Mouse (Mus musculus) stomach, embryonic 15.5 days (tissue): ENCODE results near the gene Pappa. TPM values are rescaled to one million over a fixed set of nuclear protein-coding genes. Genes with fewer than 3 reads are reported as not detected.

Experiments used
- ATAC-seq: fragments of 200-750 bp; cut with Nextera tagmentation; 2 replicates; pipeline ENCODE4 v1.8.0; 2017; ENCODE audit warnings: low read depth, moderate number of reproducible peaks, moderate TSS enrichment; ENCODE audit not compliant: insufficient read depth, low FRiP score
- H3K27ac ChIP-seq: fragments of 300-500 bp; sonication (generic); 2 replicates; pipeline ENCODE4 v1.5.1; 2015; ENCODE audit warnings: mild to moderate bottlenecking, inconsistent platforms
- H3K27me3 ChIP-seq: fragments of 300-500 bp; sonication (generic); replicated peaks from 2 replicates; pipeline ENCODE4 v1.6.1; 2015; ENCODE audit warnings: inconsistent platforms
- H3K36me3 ChIP-seq: fragments of 300-500 bp; sonication (generic); 2 replicates; pipeline ENCODE4 v1.6.1; 2015; ENCODE audit warnings: inconsistent platforms
- H3K4me1 ChIP-seq: fragments of 300-500 bp; sonication (generic); 2 replicates; pipeline ENCODE4 v1.6.1; 2015; ENCODE audit warnings: inconsistent platforms
- H3K4me2 ChIP-seq: fragments of 300-500 bp; sonication (generic); 2 replicates; pipeline ENCODE4 v1.6.1; 2015; ENCODE audit warnings: mild to moderate bottlenecking, inconsistent platforms
- H3K4me3 ChIP-seq: fragments of 300-500 bp; sonication (generic); replicated peaks from 2 replicates; pipeline ENCODE4 v1.5.1; 2015; ENCODE audit warnings: inconsistent platforms
- H3K9ac ChIP-seq: fragments of 300-500 bp; sonication (generic); 2 replicates; pipeline ENCODE4 v1.6.1; 2015; ENCODE audit warnings: inconsistent platforms
- H3K9me3 ChIP-seq: fragments of 300-500 bp; sonication (generic); 2 replicates; pipeline ENCODE4 v1.6.1; 2016; ENCODE audit warnings: inconsistent platforms
- WGBS: fragments of 180-500 bp; shearing (Covaris S2); methylation state at CpG from one replicate; pipeline ENCODE4 v1.1.7; 2015; 5-methylcytosine and 5-hydroxymethylcytosine counted together
- polyA plus RNA-seq: library from polyadenylated mRNA; unstranded; fragments of >200 nt; fragmentation: Nextera tagmentation; extraction: Ambion mirVana; gene quantifications from 2 replicates; pipeline ENCODE4 v1.2.1, GENCODE M21; 2015

Gene Pappa
- polyA plus RNA-seq, 1 experiment from 2014 or later: 1.1 TPM

GRCm38 (mm10) chr4:65302666-65303065 is 178.7 kb downstream of the Pappa start:
- no peak overlapping the region for H3K4me2 ChIP-seq
- H3K27ac ChIP-seq: no peak overlapping the region
- no peaks in the 10 kb centered on the region for H3K9me3 ChIP-seq
- H3K27me3 ChIP-seq: no peaks in the 10 kb centered on the region
- H3K36me3 ChIP-seq: no peaks in the 10 kb centered on the region
- no peak overlapping the region for H3K4me3 ChIP-seq
- ATAC-seq: no peak
- H3K9ac ChIP-seq: no peak overlapping the region
- 80% methylated on average over 3 of the region's 3 CpGs for WGBS
- H3K4me1 ChIP-seq: no peaks in the 10 kb centered on the region

GRCm38 (mm10) chr4:65317877-65318525 is 194.0 kb downstream of the Pappa start:
- WGBS: 53% methylated on average over 10 of the region's 10 CpGs
- no peak for ATAC-seq

GRCm38 (mm10) chr4:65321340-65321739 is 197.4 kb downstream of the Pappa start:
- Histone ChIP-seq H3K9ac (no peak overlapping the region), H3K27me3 (no peaks in the 10 kb centered on the region), H3K27ac (no peak overlapping the region), H3K4me2 (no peak overlapping the region), H3K9me3 (no peaks in the 10 kb centered on the region), H3K36me3 (no peaks in the 10 kb centered on the region), H3K4me1 (no peaks in the 10 kb centered on the region), H3K4me3 (no peak overlapping the region)
- ATAC-seq: no peak
- 83% methylated on average over 4 of the region's 4 CpGs for WGBS

More at GRCm38 (mm10) chr4:65317877-65318525, 194.0 kb downstream of the Pappa start:
- Histone ChIP-seq H3K36me3 (no peaks in the 10 kb centered on the region), H3K27ac (no peak overlapping the region), H3K4me3 (no peak overlapping the region), H3K4me2 (no peak overlapping the region), H3K9ac (no peak overlapping the region), H3K4me1 (no peaks in the 10 kb centered on the region), H3K9me3 (no peaks in the 10 kb centered on the region), H3K27me3 (no peaks in the 10 kb centered on the region)

GRCm38 (mm10) chr4:65321959-65322358 is 198.0 kb downstream of the Pappa start:
- Histone ChIP-seq H3K9ac (no peak overlapping the region), H3K27me3 (no peaks in the 10 kb centered on the region), H3K4me2 (no peak overlapping the region), H3K4me1 (no peaks in the 10 kb centered on the region), H3K4me3 (no peak overlapping the region), H3K27ac (no peak overlapping the region), H3K9me3 (no peaks in the 10 kb centered on the region), H3K36me3 (no peaks in the 10 kb centered on the region)
- ATAC-seq: no peak
- 79% methylated on average over 1 of the region's 1 CpGs for WGBS

GRCm38 (mm10) chr4:65325816-65326215 is 201.8 kb downstream of the Pappa start:
- Histone ChIP-seq H3K9ac (no peak overlapping the region), H3K36me3 (no peaks in the 10 kb centered on the region), H3K4me3 (no peak overlapping the region), H3K4me2 (no peak overlapping the region), H3K9me3 (no peaks in the 10 kb centered on the region), H3K4me1 (no peaks in the 10 kb centered on the region), H3K27ac (no peak overlapping the region), H3K27me3 (no peaks in the 10 kb centered on the region)
- ATAC-seq: no peak
- WGBS: 87% methylated on average over 2 of the region's 2 CpGs

GRCm38 (mm10) chr4:65328486-65329308 is 204.7 kb downstream of the Pappa start:
- H3K4me2 ChIP-seq: no peak overlapping the region
- ATAC-seq: no peak
- H3K4me3 ChIP-seq: no peak overlapping the region
- H3K27ac ChIP-seq: no peak overlapping the region
- no peaks in the 10 kb centered on the region for H3K36me3 ChIP-seq
- H3K9ac ChIP-seq: no peak overlapping the region
- 60% methylated on average over 9 of the region's 9 CpGs for WGBS
- no peaks in the 10 kb centered on the region for H3K9me3 ChIP-seq
- H3K4me1 ChIP-seq: no peaks in the 10 kb centered on the region
- no peaks in the 10 kb centered on the region for H3K27me3 ChIP-seq

- Histone ChIP-seq H3K4me1 (no peaks in the 10 kb centered on the region), H3K4me2 (no peak overlapping the region), H3K27me3 (no peaks in the 10 kb centered on the region), H3K9me3 (no peaks in the 10 kb centered on the region), H3K4me3 (no peak overlapping the region), H3K36me3 (no peaks in the 10 kb centered on the region), H3K27ac (no peak overlapping the region), H3K9ac (no peak overlapping the region)
- ATAC-seq: no peak
- 41% methylated on average over 1 of the region's 1 CpGs for WGBS
Observed at GRCm38 (mm10) chr4:65333718-65334117, 209.7 kb downstream of the Pappa start.

- no peak overlapping the region for H3K9ac ChIP-seq
- 84% methylated on average over 3 of the region's 3 CpGs for WGBS
- no peaks in the 10 kb centered on the region for H3K36me3 ChIP-seq
- no peak overlapping the region for H3K4me2 ChIP-seq
- no peak for ATAC-seq
- H3K4me1 ChIP-seq: no peaks in the 10 kb centered on the region
- H3K27me3 ChIP-seq: no peaks in the 10 kb centered on the region
- H3K27ac ChIP-seq: no peak overlapping the region
- H3K9me3 ChIP-seq: no peaks in the 10 kb centered on the region
- H3K4me3 ChIP-seq: no peak overlapping the region
Observed at GRCm38 (mm10) chr4:65341766-65342165, 217.8 kb downstream of the Pappa start.

GRCm38 (mm10) chr4:65350521-65350920 is 226.5 kb downstream of the Pappa start:
- Histone ChIP-seq H3K4me1 (no peaks in the 10 kb centered on the region), H3K27me3 (no peaks in the 10 kb centered on the region), H3K4me2 (no peak overlapping the region), H3K36me3 (no peaks in the 10 kb centered on the region), H3K27ac (no peak overlapping the region), H3K9ac (no peak overlapping the region), H3K4me3 (no peak overlapping the region), H3K9me3 (no peaks in the 10 kb centered on the region)
- no peak for ATAC-seq
- WGBS: 72% methylated on average over 7 of the region's 7 CpGs

GRCm38 (mm10) chr4:65354580-65354979 is 230.6 kb downstream of the Pappa start:
- Histone ChIP-seq H3K36me3 (no peaks in the 10 kb centered on the region), H3K9me3 (no peaks in the 10 kb centered on the region), H3K9ac (no peak overlapping the region), H3K4me3 (no peak overlapping the region), H3K27me3 (no peaks in the 10 kb centered on the region), H3K27ac (no peak overlapping the region), H3K4me2 (no peak overlapping the region), H3K4me1 (no peaks in the 10 kb centered on the region)
- no peak for ATAC-seq
- 67% methylated on average over 4 of the region's 4 CpGs for WGBS

- ATAC-seq: no peak
- H3K27ac ChIP-seq: no peak overlapping the region
- H3K4me2 ChIP-seq: no peak overlapping the region
- no peak overlapping the region for H3K9ac ChIP-seq
- no peaks in the 10 kb centered on the region for H3K27me3 ChIP-seq
- no peaks in the 10 kb centered on the region for H3K9me3 ChIP-seq
- H3K4me1 ChIP-seq: no peaks in the 10 kb centered on the region
- no peak overlapping the region for H3K4me3 ChIP-seq
- no peaks in the 10 kb centered on the region for H3K36me3 ChIP-seq
Observed at GRCm38 (mm10) chr4:65367135-65367534, 243.2 kb downstream of the Pappa start.

- Histone ChIP-seq H3K27me3 (no peaks in the 10 kb centered on the region), H3K4me2 (no peak overlapping the region), H3K9ac (no peak overlapping the region), H3K4me1 (no peaks in the 10 kb centered on the region), H3K36me3 (no peaks in the 10 kb centered on the region), H3K9me3 (no peaks in the 10 kb centered on the region), H3K27ac (no peak overlapping the region), H3K4me3 (no peak overlapping the region)
- WGBS: 96% methylated on average over 3 of the region's 3 CpGs
- no peak for ATAC-seq
Observed at GRCm38 (mm10) chr4:65372731-65373130, 248.8 kb downstream of the Pappa start.
